Mouse (Mus musculus): ENCODE measurements around the gene Fam169a. TPM values are rescaled to one million over a fixed set of nuclear protein-coding genes. Genes with fewer than 3 reads are reported as not detected.

The Fam169a gene
- 14.4 and 15.1 TPM in 2 replicates for polyA plus RNA-seq (2015; fragmentation: Nextera tagmentation; extraction: Ambion mirVana)

DNA sequence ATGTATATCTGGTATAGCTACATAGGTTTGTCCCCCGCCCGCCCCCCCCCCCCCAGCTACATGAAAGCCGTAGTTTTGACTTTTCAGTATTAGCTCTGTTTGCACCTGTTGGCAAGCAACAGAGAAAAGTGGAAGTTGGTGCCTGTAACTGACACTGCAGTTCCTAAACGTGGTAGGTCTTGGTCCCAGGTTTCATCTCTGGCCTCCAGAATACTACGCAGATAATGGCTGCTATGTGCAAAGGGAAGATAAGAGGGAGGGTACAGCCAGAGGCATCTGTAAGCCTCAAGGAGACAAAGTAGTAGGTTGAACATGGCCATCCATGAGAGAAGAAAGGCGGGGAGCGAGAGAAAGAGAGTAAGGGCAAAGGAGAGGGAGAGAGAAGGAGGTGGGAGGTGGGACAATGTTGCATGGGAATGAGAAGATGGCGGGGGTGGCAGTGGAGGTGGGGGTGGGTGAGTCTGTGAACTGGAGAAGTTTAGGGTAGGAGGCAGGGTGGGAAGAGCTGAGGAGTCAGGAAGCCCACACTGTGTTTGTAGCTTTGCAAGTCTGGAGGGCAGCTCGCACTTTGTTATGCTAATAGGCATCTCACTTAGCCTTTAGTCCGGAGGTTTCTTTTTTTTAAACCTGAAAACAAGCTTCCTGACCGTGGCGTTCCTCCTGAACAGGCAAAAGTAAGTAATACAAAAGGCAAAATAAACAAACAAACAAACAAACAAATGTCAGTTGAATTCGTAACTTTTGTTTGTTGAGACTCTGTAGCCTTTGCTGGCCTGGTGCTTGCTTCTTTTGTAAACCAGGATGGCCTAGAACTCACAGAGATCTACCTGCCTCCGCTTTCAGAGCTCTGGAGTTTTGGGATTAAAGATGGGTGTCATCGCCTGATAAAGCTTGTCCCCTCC lies at the start of gene Fam169a:
Fam169a (plus strand) TSS at position 638 of the 902 bp plus-strand sequence.
- Histone ChIP-seq H3K27ac (replicated peaks) (no peak within 1 kb of the TSS), H3K27me3 (peaks cover 5% of the 10 kb centered on the region; the same call in 1 of the 2 replicates), H3K4me1 (0 out of 2 replicates have a peak, but pooled peaks cover 4% of the 10 kb centered on the region), H3K4me2 (replicated peaks) (no peak within 1 kb of the TSS), H3K9me3 (no peaks in the 10 kb centered on the region), H3K9ac (replicated peaks) (no peak within 1 kb of the TSS), H3K4me3 (no peak within 1 kb of the TSS), H3K36me3 (no peaks in the 10 kb centered on the region)
- WGBS = 38% methylated on average over 15 of the region's 15 CpGs
- ATAC-seq (replicated peaks) = no peak

DNA sequence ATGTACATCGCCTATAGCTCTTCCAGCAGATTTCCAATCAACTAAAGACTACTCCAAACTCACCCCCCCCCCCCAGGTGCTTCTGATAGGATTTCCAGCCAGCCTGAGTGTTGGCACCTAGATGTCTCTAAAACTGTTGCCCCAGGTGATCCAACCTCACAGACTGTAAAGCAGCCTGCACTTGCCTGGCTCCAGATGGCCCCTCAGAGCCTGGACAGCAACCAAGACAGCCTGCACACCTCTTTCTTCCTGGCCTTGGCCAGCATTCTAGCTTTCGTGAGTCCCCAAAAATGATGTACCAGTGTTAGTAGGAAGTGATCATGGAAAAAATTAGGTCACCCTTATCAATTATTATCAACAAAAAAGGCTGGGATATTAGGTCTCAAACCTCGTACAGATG lies 49.4 kb upstream of the Fam169a start:
- Histone ChIP-seq H3K36me3 (no peaks in the 10 kb centered on the region), H3K4me1 (no peaks in the 10 kb centered on the region), H3K4me3 (no peak overlapping the region), H3K4me2 (replicated peaks) (no peak overlapping the region), H3K9ac (replicated peaks) (no peak overlapping the region), H3K27me3 (no peaks in the 10 kb centered on the region), H3K27ac (replicated peaks) (no peak overlapping the region), H3K9me3 (no peaks in the 10 kb centered on the region)
- WGBS = 91% methylated on average over 3 of the region's 3 CpGs
- ATAC-seq (replicated peaks) = no peak

DNA sequence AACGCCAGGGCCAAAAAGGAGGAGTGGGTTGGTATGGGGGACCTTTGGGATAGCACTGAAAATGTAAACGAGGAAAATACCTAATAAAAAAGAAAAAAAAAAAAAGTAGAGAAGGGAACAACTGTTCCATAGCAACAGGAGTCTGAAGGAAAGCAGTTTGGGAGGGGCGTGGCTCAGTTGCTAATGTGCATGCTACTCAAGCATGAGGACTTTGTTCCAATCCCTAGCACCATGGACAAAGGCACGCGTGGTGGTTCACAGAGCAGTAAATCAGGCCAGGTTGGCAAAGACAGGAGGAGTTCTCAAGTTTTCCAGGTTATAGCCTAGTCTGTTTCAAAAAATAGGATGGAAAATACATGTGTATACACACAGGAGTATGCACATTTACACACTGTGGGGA lies 47.0 kb upstream of the Fam169a start:
- Histone ChIP-seq H3K4me2 (replicated peaks) (no peak overlapping the region), H3K36me3 (no peaks in the 10 kb centered on the region), H3K4me3 (no peak overlapping the region), H3K27ac (replicated peaks) (no peak overlapping the region), H3K4me1 (no peaks in the 10 kb centered on the region), H3K9ac (replicated peaks) (no peak overlapping the region), H3K27me3 (no peaks in the 10 kb centered on the region), H3K9me3 (no peaks in the 10 kb centered on the region)
- 61% methylated on average over 5 of the region's 5 CpGs for WGBS
- ATAC-seq (replicated peaks) = no peak

DNA sequence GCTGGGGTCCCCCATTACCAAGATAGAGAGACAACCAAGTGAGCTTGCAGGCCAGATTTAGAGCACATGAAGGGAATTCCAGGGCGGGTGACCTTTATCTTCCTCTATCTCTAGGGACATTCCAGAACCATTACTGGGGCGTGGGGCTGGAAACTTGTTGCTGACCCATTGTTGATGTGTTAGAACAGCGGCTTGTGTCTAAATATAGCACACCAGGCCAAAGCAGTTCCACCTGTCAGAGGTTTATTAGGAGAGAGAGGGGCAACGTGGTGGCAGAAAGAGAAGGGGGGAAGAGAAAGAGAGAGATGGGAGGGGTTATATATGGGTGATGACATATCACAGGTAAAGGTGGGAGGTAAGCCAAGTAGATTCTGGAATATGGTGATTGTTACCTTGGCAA lies 45.2 kb upstream of the Fam169a start:
- ATAC-seq (replicated peaks) = no peak
- Histone ChIP-seq H3K9me3 (no peaks in the 10 kb centered on the region), H3K4me1 (no peaks in the 10 kb centered on the region), H3K27me3 (no peaks in the 10 kb centered on the region), H3K4me3 (no peak overlapping the region), H3K36me3 (no peaks in the 10 kb centered on the region), H3K27ac (replicated peaks) (no peak overlapping the region), H3K4me2 (replicated peaks) (no peak overlapping the region), H3K9ac (replicated peaks) (no peak overlapping the region)
- WGBS = 70% methylated on average over 4 of the region's 4 CpGs

DNA sequence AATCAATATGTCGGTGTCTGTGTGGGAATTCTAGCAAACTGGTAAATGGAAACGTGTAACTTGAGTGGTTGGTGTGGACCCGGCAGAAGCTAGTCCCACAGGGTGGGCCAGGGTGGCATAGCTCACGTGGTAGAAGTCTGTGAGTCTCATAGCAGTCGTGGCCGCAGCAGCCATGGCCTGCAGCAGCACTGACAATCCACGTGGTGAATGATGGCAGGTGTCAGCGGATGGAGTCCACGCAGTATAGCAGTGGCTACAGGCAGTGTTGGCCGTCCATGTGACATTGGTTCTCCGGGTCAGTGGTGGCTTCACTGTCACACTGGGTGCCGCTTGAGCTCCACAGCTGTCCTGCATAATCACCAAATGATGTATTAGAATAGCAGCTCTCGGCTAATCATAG lies 37.0 kb upstream of the Fam169a start:
- no peaks in the 10 kb centered on the region for H3K9me3 ChIP-seq
- H3K27ac ChIP-seq (replicated peaks) = no peak overlapping the region
- H3K4me3 ChIP-seq = no peak overlapping the region
- H3K36me3 ChIP-seq = no peaks in the 10 kb centered on the region
- no peak overlapping the region for H3K9ac ChIP-seq (replicated peaks)
- H3K4me1 ChIP-seq = no peaks in the 10 kb centered on the region
- ATAC-seq (replicated peaks) = no peak
- no peak overlapping the region for H3K4me2 ChIP-seq (replicated peaks)
- WGBS = 92% methylated on average over 13 of the region's 13 CpGs
- no peaks in the 10 kb centered on the region for H3K27me3 ChIP-seq

DNA sequence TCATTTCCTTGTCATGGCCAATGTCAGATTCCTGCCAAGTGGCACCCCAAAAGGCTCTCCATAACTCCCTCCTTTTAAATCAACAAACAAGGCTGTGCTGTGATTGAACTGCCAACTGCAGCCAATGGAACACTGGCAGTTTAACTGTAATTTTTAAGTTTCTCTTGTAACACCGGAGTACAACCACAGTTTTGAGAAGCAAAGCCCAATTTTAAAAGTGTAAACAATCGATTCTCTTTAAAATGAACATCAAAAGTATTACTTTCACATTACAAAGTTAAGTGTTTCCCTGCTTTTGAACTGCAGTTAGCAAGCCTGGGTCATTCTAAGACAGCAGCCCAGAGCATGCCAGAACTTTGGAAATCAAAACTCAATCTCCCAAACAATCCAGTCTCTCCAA lies 32.8 kb upstream of the Fam169a start, which contains the start of gene 1700029F12Rik:
1700029F12Rik (minus strand) TSS at position 101 of the 400 bp plus-strand sequence.
- no peaks in the 10 kb centered on the region for H3K9me3 ChIP-seq
- H3K27me3 ChIP-seq = no peaks in the 10 kb centered on the region
- H3K4me1 ChIP-seq = no peaks in the 10 kb centered on the region
- ATAC-seq (replicated peaks) = no peak
- H3K27ac ChIP-seq (replicated peaks) = no peak within 1 kb of the TSS
- H3K9ac ChIP-seq (replicated peaks) = no peak within 1 kb of the TSS
- no peaks in the 10 kb centered on the region for H3K36me3 ChIP-seq
- no peak within 1 kb of the TSS for H3K4me2 ChIP-seq (replicated peaks)
- 86% methylated on average over 2 of the region's 2 CpGs for WGBS
- no peak within 1 kb of the TSS for H3K4me3 ChIP-seq

DNA sequence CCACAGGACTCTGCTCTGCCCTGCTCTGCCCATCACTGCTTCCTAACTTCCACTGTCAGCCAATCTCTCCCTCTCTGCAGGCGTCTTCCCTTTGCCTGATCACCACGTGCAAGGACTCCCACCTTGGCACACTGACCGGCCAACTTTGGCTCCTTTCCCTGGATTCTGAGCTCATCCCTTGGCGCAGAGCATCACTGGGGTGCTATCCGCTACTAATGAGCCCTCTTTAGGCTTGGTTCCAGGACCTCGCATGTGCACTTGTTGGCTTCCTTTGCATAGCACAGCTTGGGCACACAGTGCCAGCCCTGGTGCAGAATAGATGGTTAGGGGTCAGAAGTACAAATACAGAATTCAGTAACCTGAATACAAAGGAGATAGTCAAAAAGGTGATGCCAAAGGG lies 15.9 kb upstream of the Fam169a start:
- peak; percentile 73 for ATAC-seq (replicated peaks)
- Histone ChIP-seq H3K9ac (replicated peaks) (no peak overlapping the region), H3K27ac (replicated peaks) (no peak overlapping the region), H3K27me3 (no peaks in the 10 kb centered on the region), H3K9me3 (no peaks in the 10 kb centered on the region), H3K4me2 (replicated peaks) (no peak overlapping the region), H3K36me3 (no peaks in the 10 kb centered on the region), H3K4me3 (no peak overlapping the region), H3K4me1 (0 out of 2 replicates have a peak, but pooled peaks cover 2% of the 10 kb centered on the region)
- 40% methylated on average over 6 of the region's 6 CpGs for WGBS

DNA sequence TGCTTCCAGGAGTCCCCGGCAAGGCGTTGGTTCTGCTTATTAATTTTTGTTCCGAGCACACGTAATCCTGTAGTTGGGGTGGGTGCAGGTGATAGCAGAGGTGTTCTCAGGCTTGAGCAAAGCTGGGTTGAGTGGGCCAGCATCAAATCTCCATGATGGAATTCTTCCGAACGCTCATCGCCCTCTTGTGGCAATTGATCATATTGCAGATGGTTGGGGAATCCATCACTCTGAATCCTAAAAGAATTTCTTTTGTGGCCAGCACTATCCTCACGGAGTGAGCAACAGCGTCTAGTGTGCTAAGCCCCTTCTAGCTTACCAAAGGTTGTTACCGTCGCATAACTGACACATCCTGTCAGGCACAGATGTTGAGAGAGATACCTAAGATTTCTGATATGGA lies 14.4 kb upstream of the Fam169a start:
- H3K4me2 ChIP-seq (replicated peaks) = no peak overlapping the region
- 0 out of 2 replicates have a peak, but pooled peaks cover 2% of the 10 kb centered on the region for H3K4me1 ChIP-seq
- no peaks in the 10 kb centered on the region for H3K36me3 ChIP-seq
- 21% methylated on average over 11 of the region's 11 CpGs for WGBS
- no peak overlapping the region for H3K9ac ChIP-seq (replicated peaks)
- peak; percentile 57 for ATAC-seq (replicated peaks)
- H3K9me3 ChIP-seq = no peaks in the 10 kb centered on the region
- H3K4me3 ChIP-seq = no peak overlapping the region
- no peak overlapping the region for H3K27ac ChIP-seq (replicated peaks)
- no peaks in the 10 kb centered on the region for H3K27me3 ChIP-seq

DNA sequence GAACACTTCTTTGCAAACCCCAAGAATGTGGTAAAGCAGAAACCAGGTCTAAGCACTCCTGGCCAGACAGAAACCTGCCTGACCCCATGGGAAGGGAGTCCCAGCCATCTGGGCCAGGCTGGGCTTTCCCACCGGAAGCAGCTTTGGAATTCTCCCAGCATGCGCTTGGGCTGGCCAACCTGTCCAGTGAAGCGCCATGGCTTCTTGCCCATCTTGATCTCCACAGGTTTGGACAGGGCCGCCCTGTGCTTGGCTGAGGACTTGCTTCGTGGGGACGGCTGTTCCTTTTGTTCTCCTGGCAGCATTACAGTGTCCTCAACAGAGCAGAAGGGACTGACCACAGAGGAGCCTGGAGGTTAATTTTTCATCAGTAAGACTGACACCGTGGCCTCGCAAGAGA lies 13.2 kb upstream of the Fam169a start:
- no peak overlapping the region for H3K9ac ChIP-seq (replicated peaks)
- no peak for ATAC-seq (replicated peaks)
- no peaks in the 10 kb centered on the region for H3K9me3 ChIP-seq
- H3K27me3 ChIP-seq = no peaks in the 10 kb centered on the region
- H3K4me1 ChIP-seq = 0 out of 2 replicates have a peak, but pooled peaks cover 2% of the 10 kb centered on the region
- WGBS = 64% methylated on average over 8 of the region's 8 CpGs
- no peaks in the 10 kb centered on the region for H3K36me3 ChIP-seq
- no peak overlapping the region for H3K27ac ChIP-seq (replicated peaks)
- H3K4me3 ChIP-seq = no peak overlapping the region
- no peak overlapping the region for H3K4me2 ChIP-seq (replicated peaks)

DNA sequence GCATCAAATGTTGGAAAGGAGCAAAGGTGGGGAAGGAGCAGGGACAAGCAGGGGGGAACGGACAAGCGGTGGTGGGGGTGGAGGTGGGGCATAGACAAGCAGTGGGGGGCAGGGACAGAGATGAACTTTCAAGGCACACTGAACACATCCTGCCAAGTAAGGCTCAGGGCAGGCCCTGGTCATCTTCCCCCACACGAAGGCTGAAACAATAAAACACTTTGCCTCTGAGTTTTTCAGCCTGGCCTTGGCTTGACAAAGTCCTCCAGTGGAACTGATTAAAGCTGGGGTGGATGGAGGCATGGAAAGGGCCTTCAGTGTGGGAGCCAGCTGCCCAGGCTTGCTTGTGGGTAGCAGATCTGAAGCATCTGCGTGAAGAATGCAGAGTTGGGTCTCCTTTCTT lies 9.3 kb upstream of the Fam169a start:
- 60% methylated on average over 4 of the region's 4 CpGs for WGBS
- H3K9ac ChIP-seq (replicated peaks) = no peak overlapping the region
- ATAC-seq (replicated peaks) = no peak

DNA sequence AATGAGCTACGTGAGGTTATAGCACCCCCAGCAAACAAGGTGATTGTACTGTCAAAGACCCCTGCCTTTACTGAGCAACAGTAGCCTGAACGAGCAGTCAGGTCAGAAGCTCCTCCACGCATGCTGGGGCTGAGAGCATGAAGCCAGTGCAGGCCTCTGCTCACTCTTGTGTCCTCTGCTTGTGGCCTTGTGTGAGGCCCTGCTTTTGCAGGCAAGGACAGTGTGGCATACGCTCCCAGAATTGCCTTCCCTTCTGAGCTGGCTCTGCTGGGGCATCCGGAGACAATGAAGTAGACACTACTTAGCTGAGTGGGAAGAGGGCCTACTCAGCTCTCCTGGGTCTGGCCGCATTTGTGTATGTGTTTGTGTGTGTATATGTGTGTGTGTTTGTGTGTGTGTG lies 7.3 kb upstream of the Fam169a start:
- H3K4me3 ChIP-seq = no peak overlapping the region
- no peak overlapping the region for H3K4me2 ChIP-seq (replicated peaks)
- no peaks in the 10 kb centered on the region for H3K27me3 ChIP-seq
- no peak overlapping the region for H3K27ac ChIP-seq (replicated peaks)
- no peak overlapping the region for H3K9ac ChIP-seq (replicated peaks)
- WGBS = 90% methylated on average over 6 of the region's 6 CpGs
- 0 out of 2 replicates have a peak, but pooled peaks cover 4% of the 10 kb centered on the region for H3K4me1 ChIP-seq
- no peaks in the 10 kb centered on the region for H3K9me3 ChIP-seq
- H3K36me3 ChIP-seq = no peaks in the 10 kb centered on the region
- ATAC-seq (replicated peaks) = no peak

More for the DNA sequence above, 9.3 kb upstream of the Fam169a start:
- Histone ChIP-seq H3K27ac (replicated peaks) (no peak overlapping the region), H3K36me3 (no peaks in the 10 kb centered on the region), H3K9me3 (no peaks in the 10 kb centered on the region), H3K4me2 (replicated peaks) (no peak overlapping the region), H3K4me1 (no peaks in the 10 kb centered on the region), H3K4me3 (no peak overlapping the region), H3K27me3 (no peaks in the 10 kb centered on the region)

DNA sequence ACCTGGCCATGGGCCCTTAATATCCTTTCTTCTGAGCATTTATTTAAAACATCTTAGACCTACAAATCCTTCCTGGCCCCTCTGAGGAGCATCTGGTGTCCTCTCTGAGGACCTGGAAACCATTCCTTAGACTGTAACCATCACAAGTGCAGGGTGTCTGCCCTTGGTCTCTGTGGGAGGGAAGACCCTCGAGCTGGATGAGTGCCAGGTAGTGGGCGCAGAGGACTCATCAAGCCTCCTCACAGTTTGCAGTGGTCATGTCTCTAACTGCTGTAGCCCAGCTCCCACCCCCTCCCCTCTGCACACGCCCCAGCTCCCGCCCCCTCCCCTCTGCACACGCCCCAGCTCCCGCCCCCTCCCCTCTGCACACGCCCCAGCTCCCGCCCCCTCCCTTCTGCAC lies 6.8 kb upstream of the Fam169a start:
- H3K36me3 ChIP-seq = no peaks in the 10 kb centered on the region
- ATAC-seq (replicated peaks) = no peak
- WGBS = 64% methylated on average over 2 of the region's 8 CpGs

More for the DNA sequence above, 6.8 kb upstream of the Fam169a start:
- Histone ChIP-seq H3K4me1 (0 out of 2 replicates have a peak, but pooled peaks cover 4% of the 10 kb centered on the region), H3K4me3 (no peak overlapping the region), H3K4me2 (replicated peaks) (no peak overlapping the region), H3K9me3 (no peaks in the 10 kb centered on the region), H3K27ac (replicated peaks) (no peak overlapping the region), H3K27me3 (no peaks in the 10 kb centered on the region), H3K9ac (replicated peaks) (no peak overlapping the region)

Measured in forebrain, embryonic 15.5 days (tissue).